Mouse (Mus musculus) ES-E14 (cell line): ENCODE measurements around the gene Kalrn. TPM values are rescaled to one million over a fixed set of nuclear protein-coding genes. Genes with fewer than 3 reads are reported as not detected.

Experiments used
- DNase-seq: peaks from one replicate; pipeline ENCODE4 v3.0.0-alpha.2; 2013; ENCODE audit warnings: low read depth, low spot score
- H3K27ac ChIP-seq: 2 replicates; pipeline ENCODE4 v1.5.1; 2012; ENCODE audit warnings: low read depth, mild to moderate bottlenecking, low read length, moderate library complexity, mixed read lengths; ENCODE audit not compliant: poor library complexity, insufficient read depth, severe bottlenecking
- H3K36me3 ChIP-seq: 2 replicates; pipeline ENCODE4 v1.6.1; 2012; ENCODE audit warnings: mild to moderate bottlenecking, low read length, moderate library complexity, mixed read lengths; ENCODE audit not compliant: control insufficient read depth, poor library complexity, insufficient read depth, severe bottlenecking
- H3K4me1 ChIP-seq, 2 experiments: fragments of 150-350 bp in 1 of 2; sonication (generic) in 1 of 2; 2 replicates each; pipeline ENCODE4 v1.6.1; 2012; ENCODE audit warnings: low read length in 2 of 2, mild to moderate bottlenecking in 1 of 2, mixed read lengths in 1 of 2; ENCODE audit not compliant: control insufficient read depth in 2 of 2, insufficient read depth in 2 of 2, poor library complexity in 1 of 2
- H3K4me3 ChIP-seq, 2 experiments: fragments of 150-350 bp in 1 of 2; sonication (generic) in 1 of 2; 2 replicates each; pipeline ENCODE4 v1.5.1; 2012; ENCODE audit warnings: low read length in 2 of 2, low read depth in 1 of 2, mild to moderate bottlenecking in 1 of 2, mixed read lengths in 1 of 2; ENCODE audit not compliant: insufficient read depth in 1 of 2, poor library complexity in 1 of 2, severe bottlenecking in 1 of 2
- H3K9ac ChIP-seq: 2 replicates; pipeline ENCODE4 v1.6.1; 2012; ENCODE audit warnings: low read depth, mild to moderate bottlenecking, low read length, mixed read lengths; ENCODE audit not compliant: poor library complexity, insufficient read depth, severe bottlenecking
- H3K9me3 ChIP-seq: fragments of 150-350 bp; sonication (generic); 2 replicates; pipeline ENCODE4 v1.6.1; 2012; ENCODE audit warnings: low read depth, mild to moderate bottlenecking, low read length; ENCODE audit not compliant: control insufficient read depth, insufficient read depth
- CHD2 ChIP-seq: IDR thresholded peaks from 2 replicates; pipeline ENCODE4 v1.6.1; 2014; ENCODE audit warnings: mild to moderate bottlenecking, low read depth, low read length, inconsistent platforms
- HCFC1 ChIP-seq: IDR thresholded peaks from 2 replicates; pipeline ENCODE4 v1.6.1; 2012; ENCODE audit warnings: low read length, inconsistent platforms, borderline replicate concordance; ENCODE audit not compliant: insufficient read depth
- MAFK ChIP-seq: IDR thresholded peaks from 2 replicates; pipeline ENCODE4 v1.6.1; 2014; ENCODE audit warnings: mild to moderate bottlenecking, low read depth, low read length, inconsistent platforms; ENCODE audit not compliant: insufficient read depth
- ZC3H11A ChIP-seq: IDR thresholded peaks from 2 replicates; pipeline ENCODE4 v1.6.1; 2012; ENCODE audit warnings: low read depth, mild to moderate bottlenecking, inconsistent platforms, low read length, borderline replicate concordance
- ZNF384 ChIP-seq: IDR thresholded peaks from 2 replicates; pipeline ENCODE4 v1.6.1; 2012; ENCODE audit warnings: low read depth, low read length, inconsistent platforms
- in situ Hi-C, 2 experiments: fragments of 600-800 bp; cut with MboI; formaldehyde crosslinking; loops; one replicate each; pipeline ENCODE4 v1.15.1; 2025; ENCODE audit warnings: low sequenced_read_pairs in 2 of 2, inconsistent platforms in 1 of 2; ENCODE audit not compliant: unreplicated experiment in 2 of 2
- total RNA-seq: library from RNA; depleted of rRNA; stranded (reverse); fragments of 300-350 nt; gene quantifications from 2 replicates; pipeline ENCODE4 v1.2.3, GENCODE M21; 2012

Kalrn gene
- total RNA-seq, 1 experiment, result 15.7 TPM

DNA sequence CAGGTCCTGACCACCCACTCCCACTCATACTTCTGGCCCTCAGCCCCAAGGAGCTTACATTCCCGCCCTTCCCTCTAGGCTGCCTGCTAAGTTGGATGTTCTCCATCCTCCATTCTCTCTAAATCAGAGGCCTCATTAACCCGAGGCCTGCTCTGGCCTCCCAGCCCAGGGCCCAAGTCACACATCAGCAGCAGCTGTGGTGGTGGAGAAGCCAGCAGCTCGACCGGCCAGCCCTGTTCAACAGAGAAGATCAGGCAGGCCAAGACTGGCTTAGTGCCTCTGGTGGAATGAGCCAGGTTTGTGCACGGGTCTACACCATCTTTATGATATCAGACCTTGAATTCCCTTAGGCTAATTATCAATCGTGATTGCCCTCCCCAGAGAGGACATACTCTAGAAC is 642.5 kb downstream of the Kalrn start:
- H3K9me3 ChIP-seq, result no peaks in the 10 kb centered on the region
- DNase-seq, result no peak
- H3K4me1 ChIP-seq, result no peaks in the 10 kb centered on the region
- TF ChIP-seq ZC3H11A (no peak), HCFC1 (no peak), CHD2 (no peak), MAFK (no peak), ZNF384 (no peak)
- in situ Hi-C loops, result no loop called here
- H3K36me3 ChIP-seq, result no peaks in the 10 kb centered on the region; the same call in 1 of the 2 replicates
- H3K27ac ChIP-seq, result no peak overlapping the region
- H3K4me3 ChIP-seq, result no peak overlapping the region
- H3K9ac ChIP-seq, result no peak overlapping the region

DNA sequence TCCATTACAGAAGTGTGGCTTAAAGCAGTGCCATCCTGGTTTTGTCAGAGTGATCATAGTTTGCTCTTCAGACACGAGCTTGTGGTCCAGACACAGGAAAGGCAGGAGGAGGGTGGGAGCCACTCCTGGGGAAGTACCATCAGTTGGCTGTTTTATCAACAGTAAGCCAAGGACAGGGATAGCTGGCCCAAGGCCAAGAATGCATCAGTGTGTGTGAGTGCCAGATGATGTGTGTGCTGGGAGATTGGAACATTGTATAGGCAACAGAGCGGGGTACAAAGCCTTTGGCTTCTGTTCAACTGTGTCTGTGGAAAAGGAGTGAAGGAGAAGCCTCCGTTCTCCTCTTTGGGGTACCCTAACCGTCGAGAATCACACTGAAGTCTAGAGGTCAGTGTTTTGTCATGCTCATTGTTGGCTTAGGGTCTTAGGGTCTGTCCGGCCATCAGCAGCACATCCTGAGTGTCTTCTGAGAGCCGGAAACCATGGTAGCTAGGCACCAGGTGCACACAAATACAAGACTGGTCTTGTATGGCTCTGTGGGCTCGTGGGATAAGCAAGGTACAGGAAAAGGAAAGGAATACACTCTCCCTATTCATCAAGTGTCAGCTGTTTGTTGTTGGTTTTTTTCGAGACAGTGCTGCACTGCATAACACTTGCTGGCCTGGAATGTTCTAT is 644.4 kb downstream of the Kalrn start:
- DNase-seq, result no peak
- no peak for TF ChIP-seq CHD2
- TF ChIP-seq MAFK, result no peak
- no peak for TF ChIP-seq ZC3H11A
- TF ChIP-seq ZNF384, result no peak
- no peak for TF ChIP-seq HCFC1
- no peaks in the 10 kb centered on the region for H3K36me3 ChIP-seq
- no peak overlapping the region for H3K4me3 ChIP-seq
- in situ Hi-C loops, result no loop called here
- H3K9ac ChIP-seq, result no peak overlapping the region
- no peak overlapping the region for H3K27ac ChIP-seq
- no peaks in the 10 kb centered on the region for H3K9me3 ChIP-seq
- no peaks in the 10 kb centered on the region for H3K4me1 ChIP-seq

DNA sequence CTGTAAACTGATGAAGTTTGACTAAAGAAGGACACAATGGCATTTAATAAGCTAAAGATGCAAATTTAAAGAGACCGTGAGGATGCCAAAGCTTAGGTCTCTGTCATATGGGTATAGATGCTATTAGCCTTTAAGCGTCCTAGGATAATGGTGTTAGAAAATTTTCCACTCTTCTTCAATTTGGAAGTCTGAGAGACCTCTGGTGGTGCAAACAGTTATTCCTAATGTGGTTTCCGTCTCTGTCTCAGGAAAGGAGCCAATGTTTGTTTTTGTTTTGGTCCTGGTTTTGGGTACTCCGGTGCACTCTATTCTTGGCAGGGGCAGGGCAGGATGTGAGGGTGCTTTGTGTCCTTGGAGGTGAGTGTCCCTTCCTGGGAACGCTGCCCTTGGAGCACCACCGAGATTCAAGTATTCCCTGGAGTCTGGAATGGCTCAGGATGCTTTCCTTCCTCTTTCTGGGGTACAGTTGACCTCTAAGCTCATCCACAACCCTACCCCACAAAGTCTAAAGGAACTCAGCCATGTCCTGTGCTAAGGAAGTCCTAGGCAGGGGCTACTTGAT is 646.0 kb downstream of the Kalrn start:
- no peak overlapping the region for H3K4me3 ChIP-seq
- in situ Hi-C loops, result no loop called here
- no peak overlapping the region for H3K9ac ChIP-seq
- TF ChIP-seq ZNF384, result no peak
- no peak for TF ChIP-seq MAFK
- no peak for TF ChIP-seq ZC3H11A
- TF ChIP-seq HCFC1, result no peak
- no peak for TF ChIP-seq CHD2
- H3K9me3 ChIP-seq, result no peaks in the 10 kb centered on the region
- no peaks in the 10 kb centered on the region for H3K36me3 ChIP-seq
- no peak overlapping the region for H3K27ac ChIP-seq
- no peak for DNase-seq
- no peaks in the 10 kb centered on the region for H3K4me1 ChIP-seq

- Histone ChIP-seq H3K27ac (no peak overlapping the region), H3K9me3 (no peaks in the 10 kb centered on the region), H3K9ac (no peak overlapping the region), H3K4me3 (no peak overlapping the region), H3K4me1 (no peaks in the 10 kb centered on the region), H3K36me3 (peaks cover 4% of the 10 kb centered on the region; the same call in 1 of the 2 replicates)
- in situ Hi-C loops, result no loop called here
- DNase-seq, result no peak
- TF ChIP-seq CHD2 (no peak), MAFK (no peak), ZNF384 (no peak), HCFC1 (no peak), ZC3H11A (no peak)
These were observed 649.6 kb downstream of the Kalrn start for GRCm38 (mm10) chr16:33923758-33924157.
